Mouse (Mus musculus) c-Kit-positive CD71-positive TER-119-positive erythroid progenitor cells, embryonic 14.5 days (primary cell): Measurements from ENCODE around the gene Ptprs.
A peak's percentile ranks its signal among the peaks of the same experiment; 100 is the strongest.

ENCODE experiments used
- DNase-seq: peaks from one replicate; pipeline ENCODE4 v3.0.0-alpha.2; 2013; ENCODE audit warnings: low spot score

Gene Ptprs

DNA sequence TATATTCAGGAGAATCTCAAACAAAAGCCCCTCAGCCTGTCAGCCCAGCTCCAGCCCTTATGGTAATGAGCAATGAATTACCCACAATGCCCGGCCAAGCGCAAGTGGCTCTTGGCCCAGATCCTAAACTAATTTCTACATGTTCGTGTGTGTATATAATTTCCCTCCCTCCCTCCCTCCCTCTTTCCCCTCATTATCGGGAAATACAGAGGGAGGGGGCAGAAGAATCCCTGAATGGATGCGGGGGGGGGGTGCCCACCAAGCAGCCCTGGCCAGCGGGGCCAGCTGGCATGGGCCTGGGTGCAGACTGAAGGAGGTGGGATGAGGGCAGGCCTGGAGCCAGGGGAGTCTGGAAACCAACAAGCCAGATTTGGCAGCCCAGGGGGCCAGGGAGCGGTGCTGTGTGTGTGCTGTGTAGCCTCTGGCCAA is 8.8 kb downstream of the Ptprs start:
- DNase-seq = no peak

- no peak for DNase-seq
Observed at GRCm38 (mm10) chr17:56466747-56467146, 9.5 kb downstream of the Ptprs start.

- DNase-seq = no peak
Observed at GRCm38 (mm10) chr17:56464817-56465216, 11.5 kb downstream of the Ptprs start.

DNA sequence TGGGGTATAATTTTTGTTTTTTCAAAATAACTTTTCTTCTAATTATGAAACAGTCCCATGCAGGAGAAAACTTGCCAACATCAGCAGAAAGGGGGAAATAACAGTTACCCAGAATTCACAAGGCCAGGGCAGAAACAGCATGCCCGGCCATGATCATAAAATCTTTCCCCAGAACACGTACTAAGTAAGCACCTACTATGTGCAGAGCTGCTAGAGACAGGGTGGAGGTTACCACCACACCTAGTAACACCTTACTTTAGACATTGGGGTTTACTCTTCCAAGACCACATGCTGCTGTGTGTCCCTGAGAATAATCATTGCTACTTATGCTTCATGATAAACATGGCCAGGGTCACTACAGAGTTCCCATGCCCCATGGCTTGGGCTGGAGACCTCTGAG is 11.9 kb downstream of the Ptprs start:
- no peak for DNase-seq

- DNase-seq = no peak
Observed at GRCm38 (mm10) chr17:56463500-56463899, 12.8 kb downstream of the Ptprs start.

DNA sequence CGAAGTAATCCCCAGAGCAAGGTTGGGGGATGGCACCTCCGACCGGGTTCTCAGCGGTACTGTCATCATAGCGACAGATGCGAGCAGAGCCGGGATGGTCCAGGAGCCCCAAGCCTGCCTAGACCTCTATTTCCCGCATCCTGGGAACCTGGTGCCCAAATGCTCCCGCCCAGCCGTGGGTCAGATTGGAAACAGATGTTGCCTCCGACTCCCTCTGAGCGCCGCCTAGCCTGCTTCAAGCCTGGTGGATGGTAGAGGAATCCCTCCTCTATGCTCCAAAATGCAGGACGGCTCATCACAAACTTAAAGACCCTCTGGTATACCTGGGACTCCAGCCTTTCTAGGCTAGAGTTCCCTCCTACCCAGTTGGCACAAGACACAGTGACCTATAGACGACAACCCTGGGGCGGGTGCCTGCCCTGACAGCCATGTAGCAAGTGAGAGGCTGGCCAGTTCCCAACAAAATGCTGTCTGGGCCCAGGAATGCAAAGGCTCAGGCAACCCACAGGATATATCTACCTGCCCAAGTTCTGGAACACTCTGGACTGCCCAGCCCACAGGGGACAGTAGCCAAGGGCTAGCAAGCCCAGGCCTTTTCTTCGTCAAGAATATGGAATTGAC is 13.3 kb downstream of the Ptprs start:
- DNase-seq = no peak

- peak; percentile 86 for DNase-seq
Observed at GRCm38 (mm10) chr17:56461771-56462743, 14.2 kb downstream of the Ptprs start.

DNA sequence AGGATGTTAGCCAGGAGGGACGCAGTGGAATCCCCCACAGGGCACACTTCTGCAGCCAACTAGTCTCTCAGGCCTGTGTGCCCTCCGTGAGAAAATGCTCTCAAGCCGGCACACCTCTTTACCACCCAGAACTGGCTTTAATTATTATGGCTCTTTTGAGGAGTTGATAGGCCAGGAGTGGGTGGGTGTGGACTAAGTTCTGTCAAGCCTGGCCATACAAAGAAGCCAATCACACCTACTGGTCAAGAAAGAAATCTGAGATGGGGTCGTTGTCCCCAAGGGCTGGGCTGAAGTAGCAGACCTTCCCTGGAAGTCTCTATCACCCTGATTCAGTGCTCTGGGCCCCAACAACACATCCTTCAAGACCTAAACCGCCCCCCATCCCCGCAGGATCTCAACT is 15.4 kb downstream of the Ptprs start:
- DNase-seq = no peak

DNA sequence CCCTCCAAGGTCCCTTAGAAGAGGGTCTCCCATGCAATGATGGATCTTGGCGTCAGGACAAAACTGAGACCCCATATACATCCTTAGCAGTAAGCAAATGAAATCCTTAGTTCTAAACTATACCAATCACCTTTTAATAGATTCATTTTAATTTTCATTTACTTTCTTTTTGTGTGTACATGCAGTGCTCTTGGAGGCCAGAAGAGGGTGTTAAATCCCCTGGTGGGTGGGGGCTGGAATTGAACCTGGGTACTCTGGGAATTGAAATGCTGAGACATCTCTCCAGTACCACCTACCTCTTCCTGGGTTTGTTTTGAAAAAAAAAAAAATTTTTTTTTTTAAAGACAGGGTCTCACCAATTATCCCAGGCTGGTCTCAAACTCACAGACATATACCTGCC is 18.8 kb downstream of the Ptprs start:
- no peak for DNase-seq

- no peak for DNase-seq
Observed at GRCm38 (mm10) chr17:56456353-56456752, 19.9 kb downstream of the Ptprs start.

- no peak for DNase-seq
Observed at GRCm38 (mm10) chr17:56453689-56454088, 22.6 kb downstream of the Ptprs start.

- no peak for DNase-seq
Observed at GRCm38 (mm10) chr17:56453251-56453650, 23.0 kb downstream of the Ptprs start.

- no peak for DNase-seq
Observed at GRCm38 (mm10) chr17:56447716-56448115, 28.6 kb downstream of the Ptprs start.

- no peak for DNase-seq
Observed at GRCm38 (mm10) chr17:56445397-56445796, 30.9 kb downstream of the Ptprs start.

- no peak for DNase-seq
Observed at GRCm38 (mm10) chr17:56444771-56445170, 31.5 kb downstream of the Ptprs start.

DNA sequence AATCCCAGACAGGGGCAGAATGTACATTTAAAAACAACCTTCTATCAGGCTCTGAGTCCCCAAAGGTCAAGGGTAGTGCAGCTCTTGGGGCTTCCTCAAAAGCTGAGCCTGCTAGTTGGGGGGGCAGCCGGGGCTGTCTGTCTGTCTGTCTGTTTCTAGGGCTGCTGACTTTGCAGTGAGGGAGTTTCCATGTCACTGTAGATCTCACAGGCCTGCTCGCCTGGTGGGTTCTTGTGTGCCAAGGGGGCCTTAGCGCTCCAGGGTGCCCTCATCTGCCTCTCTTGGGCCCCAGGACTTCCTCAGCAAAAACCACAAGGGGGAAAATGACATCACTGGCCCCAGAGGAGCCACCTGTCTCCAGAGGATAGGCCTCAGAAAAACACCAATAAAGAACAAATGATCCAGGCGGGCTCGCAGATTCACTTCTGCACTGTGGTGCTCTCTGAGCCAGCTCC is 32.9 kb downstream of the Ptprs start:
- DNase-seq = no peak

DNA sequence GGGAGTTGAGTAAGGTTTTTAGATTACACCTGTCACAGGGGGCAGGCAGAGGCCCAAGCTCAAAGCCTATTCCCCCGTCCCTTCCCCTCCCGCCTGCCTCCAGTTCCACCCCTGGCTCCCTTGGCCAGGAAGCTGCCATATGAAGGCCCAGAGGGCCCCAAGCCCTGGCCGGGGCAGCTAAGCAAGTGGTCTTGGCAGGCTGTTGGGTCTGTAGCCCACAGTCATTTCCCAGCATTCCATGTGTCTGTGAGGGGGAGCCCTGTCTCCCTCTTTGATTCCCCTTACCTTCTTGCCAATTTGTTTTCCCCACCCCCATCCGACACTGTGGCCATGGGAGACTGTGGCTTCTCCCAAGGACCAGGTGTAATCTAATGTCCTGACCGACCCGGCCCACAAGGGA is 34.0 kb downstream of the Ptprs start:
- DNase-seq = no peak

DNA sequence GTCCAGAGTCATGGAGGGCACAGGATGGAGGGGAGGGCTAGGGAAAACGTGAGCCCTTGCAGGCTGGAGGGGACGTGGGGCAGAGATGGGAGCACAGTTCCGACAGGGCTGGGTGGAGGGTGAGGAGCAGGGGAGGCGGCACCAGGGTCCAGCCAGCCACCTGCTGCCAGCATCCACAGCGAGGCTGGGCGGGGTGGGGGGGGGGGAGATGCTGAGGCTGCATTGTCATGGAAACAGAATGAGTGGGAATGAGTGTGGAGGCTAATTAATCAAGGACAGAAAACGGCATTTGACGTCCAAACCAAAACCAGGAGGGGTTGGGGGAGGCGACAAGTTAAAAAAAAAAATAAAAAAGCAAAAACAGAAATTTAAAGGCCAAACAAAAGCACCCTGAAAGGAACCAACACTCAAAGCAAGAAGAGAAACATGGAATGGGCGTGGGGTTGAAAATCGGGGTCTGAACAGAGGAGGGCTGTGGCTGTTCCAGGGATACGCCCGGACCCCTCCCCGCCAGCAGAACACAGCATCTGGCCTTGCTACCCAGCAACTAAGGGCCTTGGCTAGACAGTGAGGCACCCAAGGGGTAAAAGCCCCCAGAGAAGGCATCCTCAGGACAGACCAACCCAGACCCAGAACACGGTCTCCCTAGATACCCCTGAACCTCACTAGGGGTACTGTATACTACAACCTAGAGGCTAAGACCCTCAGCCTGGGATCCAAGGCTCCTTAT is 36.4 kb downstream of the Ptprs start:
- no peak for DNase-seq

DNA sequence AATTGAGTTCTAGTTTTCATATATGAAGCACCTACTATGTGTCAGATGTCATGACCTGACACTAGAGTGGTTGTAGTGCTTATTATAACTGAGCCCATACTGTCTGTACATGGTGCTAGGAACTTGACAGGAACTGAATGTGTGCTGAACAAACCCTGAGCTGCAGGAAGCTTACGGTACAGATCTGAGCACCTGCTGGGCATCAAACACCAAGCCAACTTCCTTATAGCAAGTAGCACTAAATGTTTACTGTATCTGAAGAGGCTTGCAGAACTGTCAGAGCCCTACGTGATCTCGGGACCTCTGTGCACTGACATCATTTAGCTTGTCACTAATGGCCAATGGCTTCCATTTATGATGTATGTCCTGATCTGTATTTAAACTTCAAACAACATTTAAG is 44.7 kb downstream of the Ptprs start:
- no peak for DNase-seq

GRCm38 (mm10) chr17:56427857-56428256 is 48.4 kb downstream of the Ptprs start:
- DNase-seq = no peak

DNA sequence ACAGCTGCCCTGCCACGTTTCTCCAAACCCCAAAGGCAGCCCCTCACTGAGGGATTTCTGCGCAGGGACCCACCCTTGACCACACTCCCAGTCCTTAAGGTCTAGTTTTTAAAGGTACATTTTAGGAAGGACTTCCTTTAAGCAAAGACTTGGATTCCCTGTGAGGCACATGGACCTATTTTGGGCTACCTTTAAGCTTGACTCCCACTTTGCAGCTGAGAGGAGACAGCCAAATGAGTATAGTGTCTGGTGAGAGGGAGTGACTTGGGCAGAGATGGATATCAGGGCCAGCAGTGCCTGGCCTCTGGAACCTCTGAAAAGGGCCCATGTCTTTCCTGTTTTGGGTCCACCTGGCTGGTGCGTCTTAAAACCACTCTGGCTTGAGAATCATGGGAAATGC is 50.3 kb downstream of the Ptprs start:
- DNase-seq = no peak

DNA sequence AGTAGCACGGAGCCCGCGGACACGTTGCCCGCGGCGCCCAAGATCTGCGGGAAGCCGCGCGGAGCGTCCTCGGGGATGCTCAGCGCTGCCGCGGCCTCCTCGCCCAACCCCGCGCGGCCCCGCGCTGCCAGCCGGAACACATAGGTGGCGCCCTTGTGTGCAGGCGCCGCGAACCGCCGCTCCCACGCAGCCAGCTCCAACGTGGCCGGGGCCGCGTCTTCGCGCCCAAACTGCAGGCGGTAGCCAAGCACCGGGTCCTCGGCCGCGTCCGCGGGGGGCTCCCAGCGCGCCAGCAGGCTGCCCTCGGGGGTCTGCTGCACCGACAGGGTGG is 50.7 kb downstream of the Ptprs start:
- DNase-seq = peak; percentile 31
